Mouse (Mus musculus) gastrocnemius, adult 8-10 months (tissue): ENCODE measurements at regions not wholly inside any gene's neighbourhood (a gene's known extent, or its start where the extent isn't known, plus 50 kb on each side); places are given as distances from the start of the nearest gene placed in this dataset.

Experiments used
- DNase-seq, 2 experiments: peaks; one replicate each; pipeline ENCODE4 v3.0.0; 2022; ENCODE audit warnings: low spot score in 2 of 2

- no peak for DNase-seq
Measured at GRCm38 (mm10) chr15:51643772-51644311, 2240.9 kb upstream of the Gm7489 start.

- DNase-seq = no peak
Measured at GRCm38 (mm10) chr15:51646304-51646703, 2238.4 kb upstream of the Gm7489 start.

- DNase-seq = no peak
Measured at GRCm38 (mm10) chr15:51652497-51652896, 2232.2 kb upstream of the Gm7489 start.

GRCm38 (mm10) chr15:51657621-51658020 lies 2227.1 kb upstream of the Gm7489 start:
- no peak for DNase-seq

GRCm38 (mm10) chr15:51668340-51668739 lies 2216.4 kb upstream of the Gm7489 start:
- no peak for DNase-seq

- DNase-seq = no peak
Measured at GRCm38 (mm10) chr15:51671667-51672372, 2212.9 kb upstream of the Gm7489 start.

GRCm38 (mm10) chr15:51673483-51673882 lies 2211.2 kb upstream of the Gm7489 start:
- DNase-seq = no peak

- no peak for DNase-seq
Measured at GRCm38 (mm10) chr15:51675291-51675690, 2209.4 kb upstream of the Gm7489 start.

GRCm38 (mm10) chr15:51676694-51677093 lies 2208.0 kb upstream of the Gm7489 start:
- no peak for DNase-seq

GRCm38 (mm10) chr15:51677266-51677665 lies 2207.4 kb upstream of the Gm7489 start:
- DNase-seq = no peak

GRCm38 (mm10) chr15:51679186-51679902 lies 2205.4 kb upstream of the Gm7489 start:
- DNase-seq = no peak

GRCm38 (mm10) chr15:51680494-51680893 lies 2204.2 kb upstream of the Gm7489 start:
- DNase-seq = no peak

- DNase-seq = no peak
Measured at GRCm38 (mm10) chr15:51681191-51681590, 2203.5 kb upstream of the Gm7489 start.

GRCm38 (mm10) chr15:51682331-51682730 lies 2202.4 kb upstream of the Gm7489 start:
- no peak for DNase-seq

GRCm38 (mm10) chr15:51687007-51687540 lies 2197.6 kb upstream of the Gm7489 start:
- DNase-seq = no peak

- DNase-seq = no peak
Measured at GRCm38 (mm10) chr15:51689498-51689897, 2195.2 kb upstream of the Gm7489 start.

GRCm38 (mm10) chr15:51692671-51693070 lies 2192.0 kb upstream of the Gm7489 start:
- no peak for DNase-seq

- DNase-seq = peak; percentile 56 to 59
Measured at GRCm38 (mm10) chr15:51696344-51697016, 2188.2 kb upstream of the Gm7489 start.

- no peak for DNase-seq
Measured at GRCm38 (mm10) chr15:51704198-51704597, 2180.5 kb upstream of the Gm7489 start.

GRCm38 (mm10) chr15:51709871-51710655 lies 2174.6 kb upstream of the Gm7489 start:
- DNase-seq = peak; percentile 61 to 82

- DNase-seq = no peak
Measured at GRCm38 (mm10) chr15:51720873-51721308, 2163.8 kb upstream of the Gm7489 start.
